ENCODE assay signal across 8 mouse cellular contexts in genomic region chr1:72313399-72314039, GRCm38 (mm10). TPM values are rescaled to one million over a fixed set of nuclear protein-coding genes. Genes with fewer than 3 reads are reported as not detected.
DNase-seq lines count a peak whose midpoint lies in the region; ATAC-seq and TF ChIP-seq lines count a peak whose summit lies in the region.
"Had no signal": no experiment of that assay in that cellular context is flagged by ENCODE, and none has a peak within 500 bp of the region (broad histone marks: within the 10 kb centered on the region; RNA-seq: fewer than 3 reads in every experiment).

No protein-coding gene starts in this region.

- WGBS in limb, embryonic 14.5 days: 77% methylated on average over 5 of the region's 5 CpGs
- 88% methylated on average over 5 of the region's 5 CpGs for WGBS in limb, embryonic 10.5 days

- H3K27me3 ChIP-seq in limb, embryonic 14.5 days (ENCODE audit: control insufficient read depth, insufficient read depth, low read length): no peaks in the 10 kb centered on the region
- H3K27me3 ChIP-seq in limb, embryonic 10.5 days (ENCODE audit: low read depth, poor library complexity, severe bottlenecking): no peaks in the 10 kb centered on the region

- no peak for TF ChIP-seq POLR2A in limb, embryonic 14.5 days (IDR thresholded peaks at IDR 0.05; ENCODE audit: borderline replicate concordance, extremely low read depth, insufficient read depth, insufficient read length)

- H3K36me3 ChIP-seq in limb, embryonic 14.5 days (ENCODE audit: control insufficient read depth, insufficient read depth, low read length): peaks cover 58% of the 10 kb centered on the region
- peaks cover 72% of the 10 kb centered on the region for H3K36me3 ChIP-seq in limb, embryonic 10.5 days

- no peaks in the 10 kb centered on the region for H3K9me3 ChIP-seq in limb, embryonic 14.5 days (ENCODE audit: control insufficient read depth, low read length)
- H3K9me3 ChIP-seq in limb, embryonic 10.5 days (replicated peaks): no peaks in the 10 kb centered on the region

- peak; percentile 18 for DNase-seq in limb, embryonic 14.5 days (ENCODE audit: low spot score)
- no peak for DNase-seq in limb, embryonic 10.5 days (ENCODE audit: low spot score)
- peak; percentile 43 for DNase-seq in MEL-GATA-1-ER (ENCODE audit: extremely low read depth, low read depth)
- peak; percentile 76 for DNase-seq in embryo, embryonic 10.5 days (ENCODE audit: low spot score)
- DNase-seq in naive thymus-derived CD4-positive, alpha-beta T cell, adult 2 months (ENCODE audit: low read depth): peak; percentile 71
- no peak for DNase-seq in gastrocnemius, postnatal 4 days (ENCODE audit: low spot score in 2 of 2)
- no peak for DNase-seq in urinary bladder, postnatal 10 days (ENCODE audit: low spot score)

- ATAC-seq in limb, embryonic 14.5 days (ENCODE audit: low FRiP score, low read depth): no peak

- H3K4me1 ChIP-seq in limb, embryonic 14.5 days (ENCODE audit: control insufficient read depth, insufficient read depth, low read length): no peaks in the 10 kb centered on the region
- peaks cover 21% of the 10 kb centered on the region for H3K4me1 ChIP-seq in limb, embryonic 10.5 days

- H3K4me2 ChIP-seq in limb, embryonic 14.5 days (replicated peaks; ENCODE audit: low read depth, low read length, severe bottlenecking): no peak overlapping the region

- no peak overlapping the region for H3K4me3 ChIP-seq in limb, embryonic 14.5 days (replicated peaks; ENCODE audit: low read length)
- H3K4me3 ChIP-seq in limb, embryonic 10.5 days: no peak overlapping the region

- H3K9ac ChIP-seq in limb, embryonic 14.5 days (ENCODE audit: low read depth, low read length, severe bottlenecking): no peak overlapping the region

- H3K27ac ChIP-seq in limb, embryonic 14.5 days (replicated peaks; ENCODE audit: low read depth, low read length): no peak overlapping the region
- no peak overlapping the region for H3K27ac ChIP-seq in limb, embryonic 10.5 days
- H3K27ac ChIP-seq: macrophage had no signal

RNA-seq across cellular contexts. Expression of gene Xrcc5, which starts 6.3 kb away (rescaled TPM):
- polyA plus RNA-seq in limb, embryonic 14.5 days (2012; rRNA removed): 16.1 and 22.6 TPM in 2 replicates
- 41.8 and 43.2 TPM in 2 replicates for polyA plus RNA-seq in limb, embryonic 14.5 days (2014; fragmentation: Nextera tagmentation; extraction: Ambion mirVana)
- polyA plus RNA-seq in limb, embryonic 10.5 days (2016; fragmentation: Nextera tagmentation; extraction: Ambion mirVana): 52.9 and 69.5 TPM in 2 replicates
- total RNA-seq in gastrocnemius, postnatal 4 days (2021): 10 to 100 TPM; 18.1 to 19.6 TPM

RNA-seq across cellular contexts. Expression of gene Tmem169, which starts 29.4 kb away (rescaled TPM):
- polyA plus RNA-seq in limb, embryonic 14.5 days (2012; rRNA removed): 3.8 and 4.0 TPM in 2 replicates
- polyA plus RNA-seq in limb, embryonic 14.5 days (2014; fragmentation: Nextera tagmentation; extraction: Ambion mirVana): 3.0 and 4.6 TPM in 2 replicates
- 2.0 and 4.7 TPM in 2 replicates for polyA plus RNA-seq in limb, embryonic 10.5 days (2016; fragmentation: Nextera tagmentation; extraction: Ambion mirVana)
- under 1 TPM; 0.49 TPM for total RNA-seq in gastrocnemius, postnatal 4 days (2021)
- polyA plus RNA-seq: macrophage had no signal

RNA-seq across cellular contexts. Expression of gene Pecr, which starts 29.4 kb away (rescaled TPM):
- polyA plus RNA-seq in limb, embryonic 14.5 days (2012; rRNA removed): 20.1 and 20.5 TPM in 2 replicates
- 29.5 and 31.2 TPM in 2 replicates for polyA plus RNA-seq in limb, embryonic 14.5 days (2014; fragmentation: Nextera tagmentation; extraction: Ambion mirVana)
- 30.7 and 31.9 TPM in 2 replicates for polyA plus RNA-seq in limb, embryonic 10.5 days (2016; fragmentation: Nextera tagmentation; extraction: Ambion mirVana)
- total RNA-seq in gastrocnemius, postnatal 4 days (2021): 10 to 100 TPM; 16.9 to 17.8 TPM

Comparison
In these comparisons a context has a peak if more than half of its experiments do, and no peak if none do; other contexts are left out.
1. DNase-seq: peak in limb, embryonic 14.5 days (single experiment), MEL-GATA-1-ER (single experiment), embryo, embryonic 10.5 days (single experiment) and naive thymus-derived CD4-positive, alpha-beta T cell, adult 2 months (single experiment); none in limb, embryonic 10.5 days (single experiment), gastrocnemius, postnatal 4 days (0 of 2) and urinary bladder, postnatal 10 days (single experiment).